Comparison of ENCODE assay signal across 11 mouse cellular contexts in the genomic region with DNA sequence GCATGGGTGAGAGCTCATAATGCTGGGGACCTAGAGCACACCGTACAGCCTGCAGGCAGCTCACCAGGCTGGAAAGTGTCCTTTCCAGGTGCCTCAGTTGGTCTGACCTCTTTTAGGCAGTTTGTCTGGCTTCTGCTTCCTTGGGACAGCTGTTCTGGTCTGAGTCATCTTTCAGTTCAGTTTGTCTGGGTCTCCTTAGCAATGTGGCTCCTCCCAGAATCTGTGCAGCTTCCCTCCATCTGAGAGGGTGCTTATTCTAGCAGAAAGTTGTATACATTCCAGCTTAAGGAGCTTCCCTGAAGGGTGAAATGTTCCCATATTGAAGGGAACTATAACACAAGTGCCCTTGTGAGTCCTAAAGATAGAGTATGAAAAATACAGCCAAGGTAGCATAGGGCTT.
"Had no signal": no experiment of that assay in that cellular context is flagged by ENCODE, and none has a peak within 500 bp of the region (broad histone marks: within the 10 kb centered on the region; RNA-seq: fewer than 3 reads in every experiment).

No protein-coding gene starts in this region.

- H3K27ac ChIP-seq: liver, embryonic 13.5 days; stomach, embryonic 15.5 days had no signal

- DNase-seq: kidney, adult 9 months; kidney, postnatal 25 days; left cerebral cortex, postnatal 4 days; liver, embryonic 13.5 days; lung, adult 2 months; lung, postnatal 14 days; lung, postnatal 4 days; midbrain, embryonic 14.5 days; thymus, postnatal 25 days had no signal

- H3K4me1 ChIP-seq: stomach, embryonic 15.5 days had no signal

- H3K9me3 ChIP-seq: liver, embryonic 13.5 days; stomach, embryonic 15.5 days had no signal

- H3K27me3 ChIP-seq: liver, embryonic 13.5 days; stomach, embryonic 15.5 days had no signal

- H3K36me3 ChIP-seq: liver, embryonic 13.5 days; stomach, embryonic 15.5 days had no signal

- H3K9ac ChIP-seq: liver, embryonic 13.5 days; stomach, embryonic 15.5 days had no signal

- H3K4me3 ChIP-seq: liver, embryonic 13.5 days; stomach, embryonic 15.5 days had no signal

- H3K4me2 ChIP-seq: liver, embryonic 13.5 days; midbrain, embryonic 11.5 days; stomach, embryonic 15.5 days had no signal
